Mouse (Mus musculus): ENCODE measurements around the gene Map3k6.

GRCm38 (mm10) chr4:133241910-133242309 is 1.3 kb downstream of the Map3k6 start:
- TF ChIP-seq CTCF (IDR thresholded peaks at IDR 0.05; ENCODE audit: borderline replicate concordance, extremely low read depth, insufficient read depth, insufficient read length) (no peak), POLR2A (IDR thresholded peaks at IDR 0.05; ENCODE audit: borderline replicate concordance, extremely low read depth, insufficient read depth, insufficient read length, poor library complexity, severe bottlenecking) (no peak)
